Mouse (Mus musculus) C2C12 (cell line): ENCODE data around the gene Fcgrt. TPM values are rescaled to one million over a fixed set of nuclear protein-coding genes. Genes with fewer than 3 reads are reported as not detected.

Source experiments
- H3K27me3 ChIP-seq: one replicate; pipeline ENCODE4 v1.6.1; 2011; ENCODE audit not compliant: control insufficient read depth, insufficient read depth, insufficient read length
- H3K36me3 ChIP-seq: one replicate; pipeline ENCODE4 v1.6.1; 2011; ENCODE audit not compliant: control insufficient read depth, insufficient read depth
- H3K4me3 ChIP-seq: one replicate; pipeline ENCODE4 v1.5.1; 2011; ENCODE audit warnings: mild to moderate bottlenecking, control low read depth; ENCODE audit not compliant: poor library complexity, insufficient read depth, severe bottlenecking
- H3K79me2 ChIP-seq: one replicate; pipeline ENCODE4 v1.6.1; 2011; ENCODE audit not compliant: control insufficient read depth, insufficient read depth
- H3K79me3 ChIP-seq: one replicate; pipeline ENCODE4 v1.6.1; 2011; ENCODE audit warnings: low read depth, control low read depth
- H3ac ChIP-seq: one replicate; pipeline ENCODE3; 2011; ENCODE audit warnings: low read depth; ENCODE audit not compliant: control insufficient read depth, insufficient read length
- CEBPB ChIP-seq: IDR thresholded peaks from one replicate; pipeline ENCODE4 v1.6.1; 2011; ENCODE audit warnings: low read depth, mild to moderate bottlenecking, control low read depth, moderate library complexity
- CTCF ChIP-seq: IDR thresholded peaks from one replicate; pipeline ENCODE4 v1.5.1; 2011; ENCODE audit not compliant: control insufficient read depth, insufficient read depth, insufficient read length
- FOSL1 ChIP-seq: IDR thresholded peaks from one replicate; pipeline ENCODE4 v1.8.0; 2011; ENCODE audit warnings: mild to moderate bottlenecking, low read length; ENCODE audit not compliant: poor library complexity, insufficient read depth, severe bottlenecking
- MAX ChIP-seq: IDR thresholded peaks from one replicate; pipeline ENCODE4 v1.6.1; 2011; ENCODE audit warnings: mild to moderate bottlenecking, control low read depth
- MYOD1 ChIP-seq: IDR thresholded peaks from one replicate; pipeline ENCODE4 v1.6.1; 2011; ENCODE audit warnings: low read depth; ENCODE audit not compliant: control insufficient read depth, insufficient read length
- MYOG ChIP-seq: IDR thresholded peaks from one replicate; pipeline ENCODE4 v1.6.1; 2011; ENCODE audit not compliant: control insufficient read depth, insufficient read length; ENCODE audit errors: extremely low read depth
- USF1 ChIP-seq: IDR thresholded peaks from one replicate; pipeline ENCODE4 v1.6.1; 2011; ENCODE audit warnings: low read depth, mild to moderate bottlenecking, control low read depth, moderate library complexity
- polyA plus RNA-seq: library from polyadenylated mRNA; unstranded; fragments of >200 nt; fragmentation: generic; extraction: Trizol; gene quantifications from one replicate; pipeline ENCODE4 v1.2.1, GENCODE M21; 2012; ENCODE audit warnings: missing spikeins

The Fcgrt gene
- polyA plus RNA-seq, 1 experiment = 30.7 TPM

DNA sequence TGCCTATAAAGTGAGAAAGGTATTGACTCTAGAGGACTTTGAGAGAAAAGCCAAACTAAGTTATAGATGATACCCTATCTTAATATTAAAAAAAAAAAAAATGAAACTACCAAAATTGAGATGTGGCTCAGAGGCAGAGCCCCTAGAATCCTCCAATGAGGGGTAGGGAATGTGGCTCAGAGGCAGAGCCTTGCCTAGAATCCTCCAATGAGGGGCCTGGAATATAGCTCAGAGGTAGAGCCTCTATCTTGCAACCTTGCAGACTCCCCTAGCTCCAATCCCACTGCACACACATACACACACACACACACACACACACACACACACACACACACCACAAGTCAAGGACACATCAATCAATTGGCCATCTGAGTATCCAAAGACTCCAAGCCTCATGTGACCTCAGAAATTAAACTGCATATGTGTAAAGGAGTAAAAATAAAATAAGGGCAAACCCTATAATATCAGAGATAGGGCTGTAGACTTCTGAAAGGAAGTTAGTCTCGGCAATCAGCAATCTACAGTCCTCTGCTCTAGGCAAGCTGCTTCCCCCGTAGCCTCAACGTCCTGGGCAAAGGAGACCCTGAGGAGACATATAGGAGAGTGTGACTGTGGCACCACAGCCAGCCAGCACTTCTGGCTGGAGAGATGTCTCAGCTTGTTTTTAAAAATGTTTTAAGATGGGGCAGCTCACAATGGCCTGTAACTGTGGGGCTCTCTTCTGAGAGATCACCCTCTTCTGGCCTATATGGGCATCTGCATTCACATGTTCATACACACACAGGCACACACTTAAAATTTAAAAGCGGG is 36.3 kb downstream of the Fcgrt start:
- Histone ChIP-seq H3K79me3 (peaks cover 60% of the 10 kb centered on the region), H3K27me3 (no peaks in the 10 kb centered on the region), H3K36me3 (no peaks in the 10 kb centered on the region), H3K79me2 (peaks cover 92% of the 10 kb centered on the region), H3ac (no peak overlapping the region), H3K4me3 (no peak overlapping the region)
- no peak for TF ChIP-seq FOSL1

DNA sequence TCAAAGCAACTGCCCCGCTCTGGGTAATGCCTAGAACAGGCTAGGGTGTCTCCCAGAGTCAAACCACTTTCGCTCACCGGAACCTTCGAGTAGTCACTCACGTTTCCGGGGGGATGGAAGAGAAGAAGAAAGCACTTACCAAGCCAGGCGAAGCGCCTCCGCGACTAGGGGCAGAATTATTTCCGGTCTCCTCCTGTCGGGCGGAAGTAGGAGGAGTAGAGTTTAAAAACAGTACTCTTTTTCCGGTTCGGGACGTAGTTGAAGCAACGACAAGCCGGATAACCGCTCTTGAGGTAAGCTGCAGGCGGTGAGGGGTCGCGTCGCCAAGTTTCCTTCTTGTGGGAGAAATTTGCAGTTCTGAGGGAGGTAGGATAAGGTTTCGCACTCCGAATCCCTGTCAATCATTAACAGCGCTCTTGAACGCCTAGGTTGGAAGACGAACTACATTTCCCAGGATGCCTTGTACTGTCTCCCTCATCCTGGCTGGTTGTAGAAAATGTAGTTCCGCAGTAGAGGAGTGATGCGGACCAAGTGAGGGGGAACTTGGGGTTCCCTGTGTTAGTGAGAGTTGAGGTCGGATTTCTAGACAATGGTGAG is 41.3 kb downstream of the Fcgrt start, which contains the start of the genes Nosip and Prrg2:
Gene Nosip (plus strand): TSS at position 191 of the 597 bp plus-strand sequence.
Gene Prrg2 (minus strand): TSS at position 439 of the 597 bp plus-strand sequence.
- Histone ChIP-seq H3K79me3 (peaks cover 35% of the 10 kb centered on the region), H3K27me3 (no peaks in the 10 kb centered on the region), H3K4me3 (peak within 1 kb of the TSS; percentile 52), H3K79me2 (peaks cover 48% of the 10 kb centered on the region), H3K36me3 (no peaks in the 10 kb centered on the region), H3ac (peak within 1 kb of the TSS; percentile 76)
- TF ChIP-seq FOSL1 (no peak), MYOD1 (no peak), CEBPB (no peak), USF1 (no peak), CTCF (no peak), MYOG (no peak), MAX (no peak)

GRCm38 (mm10) chr7:45061532-45062075 is 42.0 kb downstream of the Fcgrt start:
- H3K79me3 ChIP-seq = peaks cover 35% of the 10 kb centered on the region
- H3K36me3 ChIP-seq = no peaks in the 10 kb centered on the region
- H3K27me3 ChIP-seq = no peaks in the 10 kb centered on the region
- H3ac ChIP-seq = no peak overlapping the region
- TF ChIP-seq USF1 (no peak), MAX (no peak), CTCF (no peak), MYOD1 (no peak), CEBPB (no peak), FOSL1 (no peak)
- peak overlapping the region; percentile 12 for H3K4me3 ChIP-seq
- peaks cover 42% of the 10 kb centered on the region for H3K79me2 ChIP-seq

DNA sequence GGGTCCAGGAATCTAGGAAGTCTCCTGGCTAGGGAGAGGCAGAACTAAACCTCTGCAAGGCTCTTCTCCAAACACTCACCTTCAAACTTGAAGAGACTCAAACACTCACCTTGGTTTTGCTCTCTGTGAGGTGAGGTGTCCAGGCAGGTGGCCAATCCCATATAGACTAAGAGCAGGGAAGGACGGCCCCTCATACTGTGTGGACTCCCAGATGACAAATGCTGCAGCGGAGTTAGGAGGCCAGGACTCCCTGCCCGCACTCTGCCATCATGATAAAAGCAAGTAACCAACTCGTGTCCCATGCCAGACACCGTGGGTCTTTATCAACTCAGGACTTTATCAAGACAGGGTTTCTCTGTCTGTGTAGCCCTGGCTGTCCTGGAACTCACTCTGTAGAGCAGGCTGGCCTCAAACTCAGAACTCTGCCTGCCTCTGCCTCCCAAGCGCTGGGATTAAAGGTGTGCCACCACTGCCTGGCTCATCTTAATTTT is 43.0 kb downstream of the Fcgrt start:
- Histone ChIP-seq H3K79me2 (peaks cover 33% of the 10 kb centered on the region), H3K27me3 (no peaks in the 10 kb centered on the region), H3K79me3 (peaks cover 28% of the 10 kb centered on the region), H3K4me3 (no peak overlapping the region), H3ac (no peak overlapping the region), H3K36me3 (no peaks in the 10 kb centered on the region)
- TF ChIP-seq CEBPB (no peak), FOSL1 (no peak), MYOD1 (no peak), MYOG (no peak), USF1 (no peak), MAX (no peak), CTCF (no peak)

DNA sequence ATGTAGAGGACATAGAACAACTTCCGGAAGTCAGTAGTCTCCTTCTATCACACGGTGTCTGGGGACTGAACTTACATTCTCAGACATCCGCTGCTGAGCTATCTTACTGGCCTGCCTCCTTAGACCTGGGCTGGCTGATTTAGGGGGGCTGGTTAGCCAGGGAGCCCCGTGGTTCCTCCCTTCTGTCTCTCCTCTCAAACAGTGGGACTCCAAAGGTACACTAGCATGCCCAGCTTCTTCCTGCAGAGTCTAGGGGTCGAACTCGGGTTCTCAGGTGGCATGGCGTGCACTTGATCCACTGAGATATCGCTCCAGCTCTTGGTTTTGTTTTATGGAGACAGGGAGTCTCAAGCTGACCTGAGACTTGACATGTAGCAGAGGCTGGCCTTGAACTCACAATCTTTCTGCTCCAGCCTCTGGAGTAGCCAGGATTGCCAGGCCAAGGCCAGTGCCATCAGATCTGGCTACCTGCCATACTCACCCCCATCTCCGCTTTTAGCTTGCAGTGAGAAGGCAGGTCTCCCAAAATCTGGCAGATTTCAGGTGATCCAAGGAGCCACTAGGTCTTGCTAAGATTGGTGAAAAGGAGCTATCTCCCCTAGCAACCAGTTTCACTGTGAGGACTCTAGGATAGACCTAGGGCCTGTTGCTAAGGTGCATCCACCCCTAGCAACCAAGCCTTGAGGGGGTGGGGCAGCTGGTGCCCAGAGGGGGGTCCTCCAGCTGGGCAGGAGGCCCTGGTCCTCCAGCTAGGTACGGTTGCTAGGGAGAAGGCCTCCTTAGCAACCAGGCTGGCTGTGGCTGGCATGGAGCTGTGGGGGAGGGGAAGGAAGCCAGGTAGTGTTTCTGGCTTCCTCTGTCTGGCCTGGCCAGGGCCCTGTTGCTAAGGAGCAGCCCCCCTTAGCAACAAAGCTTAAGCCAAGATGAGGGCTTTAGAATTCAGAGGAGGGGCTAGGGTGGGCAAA is 44.8 kb downstream of the Fcgrt start:
- Histone ChIP-seq H3ac (no peak overlapping the region), H3K4me3 (no peak overlapping the region), H3K27me3 (no peaks in the 10 kb centered on the region), H3K36me3 (no peaks in the 10 kb centered on the region), H3K79me2 (peaks cover 15% of the 10 kb centered on the region), H3K79me3 (peaks cover 12% of the 10 kb centered on the region)
- TF ChIP-seq MYOD1 = no peak
- no peak for TF ChIP-seq CTCF
- no peak for TF ChIP-seq CEBPB
- TF ChIP-seq MYOG = no peak
- no peak for TF ChIP-seq USF1
- no peak for TF ChIP-seq MAX
- TF ChIP-seq FOSL1 = no peak
